Mouse (Mus musculus) megakaryocyte-erythroid progenitor cell, adult 5-6 weeks (primary cell): ENCODE measurements at regions not wholly inside any gene's neighbourhood (a gene's known extent, or its start where the extent isn't known, plus 50 kb on each side); places are given as distances from the start of the nearest gene placed in this dataset.

Experiments
- ATAC-seq: replicated peaks from 2 replicates; pipeline ENCODE4 v1.8.0; 2016; ENCODE audit warnings: mild to moderate bottlenecking, inconsistent platforms; ENCODE audit not compliant: severe bottlenecking, poor library complexity, low FRiP score, low TSS enrichment

GRCm38 (mm10) chr11:56307051-56307450 is 266.2 kb upstream of the Nmur2 start:
- ATAC-seq = no peak

- ATAC-seq = no peak
These were observed 250.1 kb upstream of the Nmur2 start for GRCm38 (mm10) chr11:56290651-56291578.

- no peak for ATAC-seq
These were observed 244.9 kb upstream of the Nmur2 start for GRCm38 (mm10) chr11:56285575-56286260.

GRCm38 (mm10) chr11:56281201-56281600 is 240.4 kb upstream of the Nmur2 start:
- ATAC-seq = no peak

- no peak for ATAC-seq
These were observed 239.4 kb upstream of the Nmur2 start for GRCm38 (mm10) chr11:56280216-56280615.

GRCm38 (mm10) chr11:56269915-56270493 is 229.2 kb upstream of the Nmur2 start:
- ATAC-seq = no peak

GRCm38 (mm10) chr11:56262726-56263125 is 221.9 kb upstream of the Nmur2 start:
- ATAC-seq = no peak

DNA sequence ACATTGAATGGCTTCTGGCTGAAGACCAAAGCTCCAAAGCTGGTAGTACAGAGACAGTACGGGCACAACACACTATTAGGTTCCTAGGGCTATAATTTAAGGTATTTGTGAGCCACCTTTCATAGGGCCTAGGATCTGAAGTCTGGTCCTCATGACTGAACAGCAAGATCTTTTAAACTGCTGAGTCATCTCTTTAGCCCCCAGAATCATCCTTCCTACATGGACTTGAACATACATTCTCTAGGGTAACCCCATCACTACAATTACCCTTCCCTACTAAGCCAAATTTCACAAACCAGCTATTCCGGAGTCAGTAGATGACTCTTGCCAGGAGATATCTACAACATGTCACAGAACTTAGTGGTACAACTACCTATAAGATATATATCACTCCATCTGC is 215.5 kb upstream of the Nmur2 start:
- ATAC-seq = no peak

- no peak for ATAC-seq
These were observed 213.6 kb upstream of the Nmur2 start for GRCm38 (mm10) chr11:56254437-56254836.

GRCm38 (mm10) chr11:56247333-56247823 is 206.6 kb upstream of the Nmur2 start:
- no peak for ATAC-seq

GRCm38 (mm10) chr11:56246549-56247332 is 205.9 kb upstream of the Nmur2 start:
- ATAC-seq = no peak

DNA sequence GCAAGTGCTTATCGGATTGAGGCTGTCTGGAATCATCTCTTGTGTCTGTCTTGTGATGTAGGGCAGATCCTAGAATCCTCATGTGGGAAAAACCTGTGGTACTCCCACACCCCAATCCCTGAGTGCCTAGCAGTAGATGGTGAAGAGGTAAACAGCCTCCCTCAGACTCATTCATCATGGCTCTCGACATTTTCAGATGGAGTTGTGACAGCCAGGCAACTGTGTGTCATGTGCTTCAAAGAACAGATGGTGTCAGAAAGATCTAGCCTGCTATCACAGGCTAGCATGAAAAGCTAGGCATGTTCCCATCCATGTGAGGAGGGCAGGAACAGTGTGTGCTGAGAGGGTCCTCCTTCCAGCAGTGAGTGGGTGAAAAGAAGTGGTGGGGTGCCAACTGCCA is 204.1 kb upstream of the Nmur2 start:
- no peak for ATAC-seq

DNA sequence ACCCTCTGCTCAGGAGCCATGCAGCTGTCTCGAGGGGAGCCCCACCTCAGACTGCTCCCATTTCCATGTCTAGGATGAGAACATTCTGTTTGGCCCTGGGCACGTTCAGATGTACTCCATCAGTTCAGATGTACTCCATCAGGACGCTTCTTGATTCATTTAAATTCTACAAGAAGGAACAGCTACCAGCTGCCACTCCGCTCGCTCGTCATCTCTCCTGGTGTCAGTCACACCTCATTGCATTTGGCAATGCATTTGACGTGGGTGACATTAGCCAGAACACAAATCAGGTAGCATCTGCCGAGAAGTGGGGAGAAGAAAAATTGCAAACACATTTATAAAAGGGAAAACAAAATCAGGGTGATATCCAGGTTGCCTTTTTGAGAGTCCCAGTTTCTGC is 202.6 kb upstream of the Nmur2 start:
- ATAC-seq = no peak

DNA sequence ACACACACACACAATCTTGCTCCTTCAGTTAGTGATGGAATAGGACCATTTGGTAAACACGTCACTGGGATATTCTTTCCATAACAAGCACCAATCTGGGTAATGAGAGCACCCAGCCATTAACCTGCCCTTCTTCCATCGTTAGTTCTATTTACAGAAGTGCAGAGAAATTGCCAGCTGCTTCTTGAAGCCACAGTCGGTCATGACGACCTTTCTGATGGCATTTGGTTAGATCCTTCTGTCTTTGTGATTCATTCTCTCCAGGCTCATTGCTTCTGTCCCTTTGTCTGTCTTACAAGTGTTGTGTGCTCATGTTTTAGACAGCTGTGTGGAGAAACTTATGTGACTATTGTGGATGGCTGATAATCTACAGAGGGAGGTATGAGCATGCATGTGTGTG is 197.9 kb upstream of the Nmur2 start:
- no peak for ATAC-seq

- no peak for ATAC-seq
These were observed 184.2 kb upstream of the Nmur2 start for GRCm38 (mm10) chr11:56224999-56225398.

GRCm38 (mm10) chr11:56215706-56216105 is 174.9 kb upstream of the Nmur2 start:
- no peak for ATAC-seq

DNA sequence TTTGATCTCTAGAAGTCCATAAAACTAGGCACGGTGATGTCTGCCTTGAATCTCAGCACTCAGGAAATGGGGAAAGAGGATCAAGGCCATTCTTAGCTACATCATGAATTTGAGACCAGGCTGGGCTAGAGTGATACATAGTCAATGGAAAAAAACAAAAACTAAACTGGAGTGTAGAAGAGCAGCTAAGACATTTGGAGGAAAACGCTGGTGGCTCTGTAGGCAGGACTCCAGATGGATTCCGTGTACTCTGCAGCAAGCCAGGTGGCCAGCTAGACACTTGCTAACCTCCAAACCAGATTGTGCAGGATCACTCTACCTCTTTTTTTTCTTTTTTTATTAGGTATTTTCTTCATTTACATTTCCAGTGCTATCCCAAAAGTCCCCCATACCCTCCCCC is 161.0 kb upstream of the Nmur2 start:
- ATAC-seq = no peak

GRCm38 (mm10) chr11:56195316-56195715 is 154.5 kb upstream of the Nmur2 start:
- ATAC-seq = no peak

DNA sequence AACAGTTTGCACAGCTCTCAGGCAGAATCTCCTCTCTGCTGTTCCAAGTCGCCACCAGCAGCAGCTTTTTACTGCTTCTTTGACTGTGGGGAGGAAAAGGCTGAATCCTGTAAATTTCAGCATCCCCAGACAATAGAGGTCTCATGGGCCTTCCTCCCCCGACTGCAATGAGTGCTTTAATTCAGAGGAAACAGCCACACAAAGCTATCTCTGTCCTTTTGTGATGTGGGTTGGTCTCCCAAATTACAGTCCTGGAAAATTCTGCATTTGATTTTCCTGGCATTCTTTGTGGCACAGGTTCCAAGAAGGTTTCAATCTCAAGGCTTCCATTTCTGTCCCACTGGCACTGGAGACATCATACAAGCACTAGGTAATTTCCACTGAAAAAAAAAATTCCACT is 152.6 kb upstream of the Nmur2 start:
- ATAC-seq = no peak

- no peak for ATAC-seq
These were observed 133.1 kb upstream of the Nmur2 start for GRCm38 (mm10) chr11:56173895-56174294.
